Mouse (Mus musculus): ENCODE results near the gene Zbtb34.

DNA sequence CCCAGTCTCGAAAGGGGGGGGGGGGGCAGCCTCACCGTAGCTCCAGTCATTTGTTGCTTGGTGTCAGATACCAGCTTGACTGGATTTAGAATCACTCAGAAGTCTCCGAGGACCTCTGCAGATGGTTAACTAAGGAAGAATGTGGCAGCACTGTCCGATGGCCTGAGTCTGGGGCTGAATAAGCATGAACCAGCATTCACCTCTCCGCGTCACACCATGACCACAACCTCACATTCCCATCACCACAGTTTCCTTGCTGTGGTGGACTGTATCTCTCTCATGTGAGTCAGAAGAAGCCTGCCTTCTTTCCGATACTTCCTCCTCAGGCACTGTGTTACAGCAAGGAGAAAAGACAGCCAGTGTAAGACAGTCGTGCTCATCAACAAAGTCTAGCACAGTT is 71.9 kb downstream of the Zbtb34 start:
- TF ChIP-seq CTCF (IDR thresholded peaks at IDR 0.05) (no peak), EP300 (IDR thresholded peaks at IDR 0.05) (no peak)
